Mouse (Mus musculus): ENCODE data around the gene Ppib.

DNA sequence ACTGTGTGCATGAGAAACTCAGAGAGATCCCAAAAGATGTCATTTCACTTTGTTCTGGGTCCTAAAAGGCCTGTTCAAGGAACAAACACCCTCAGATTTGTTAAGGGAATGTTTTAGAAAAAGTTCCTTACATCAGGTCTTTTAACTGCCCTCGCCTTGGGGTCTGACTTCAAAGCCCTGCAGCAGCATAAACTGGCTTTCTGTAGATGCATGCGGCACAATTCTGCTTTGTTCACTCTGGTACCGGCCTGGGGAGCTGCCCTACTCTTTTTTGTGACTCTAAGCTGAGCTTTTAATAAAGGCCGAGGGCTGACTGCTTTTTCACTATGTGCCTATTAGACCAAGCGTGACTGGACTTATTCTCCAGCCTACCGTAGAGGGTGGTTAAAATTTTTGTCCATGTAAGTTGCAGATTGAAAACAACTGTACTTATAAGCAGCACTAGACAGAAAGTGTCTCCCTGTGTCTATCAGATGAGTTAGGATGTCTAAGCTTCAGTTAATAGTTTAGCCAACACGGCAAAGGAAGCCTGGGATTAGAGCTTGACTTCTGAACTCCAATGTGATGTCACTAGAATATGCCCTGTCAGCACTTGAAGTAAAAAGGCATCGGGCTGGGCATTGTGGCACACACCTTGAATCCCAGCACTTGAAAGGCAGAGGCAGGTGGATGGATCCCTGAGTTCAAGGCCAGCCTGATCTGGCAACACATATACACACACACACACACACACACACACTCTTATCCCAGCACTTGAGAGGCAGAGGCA, 50.8 kb downstream of the Ppib start:
- TF ChIP-seq CTCF (conservative IDR thresholded peaks at IDR 0.05; ENCODE audit: insufficient read depth, insufficient read length, low read depth, low read length), result no peak
- no peak for TF ChIP-seq POLR2A (IDR thresholded peaks at IDR 0.05; ENCODE audit: low read depth, low read length)
